Mouse (Mus musculus) forebrain, embryonic 14.5 days (tissue): ENCODE measurements at regions not wholly inside any gene's neighbourhood (a gene's known extent, or its start where the extent isn't known, plus 50 kb on each side); places are given as distances from the start of the nearest gene placed in this dataset.

Experiments
- ATAC-seq: fragments of 200-750 bp; cut with Nextera tagmentation; 2 replicates; pipeline ENCODE4 v1.8.0; 2017; ENCODE audit warnings: mild to moderate bottlenecking, moderate library complexity
- DNase-seq: peaks from one replicate; pipeline ENCODE4 v3.0.0-alpha.2; 2015; ENCODE audit warnings: low spot score
- H3K27ac ChIP-seq: fragments of 300-500 bp; sonication (generic); 2 replicates; pipeline ENCODE4 v1.5.1; 2014; ENCODE audit warnings: low read depth, mild to moderate bottlenecking, control low read depth, low read length, moderate library complexity
- H3K27me3 ChIP-seq: fragments of 300-500 bp; sonication (generic); replicated peaks from 2 replicates; pipeline ENCODE4 v1.6.1; 2014; ENCODE audit warnings: low read length, control low read depth, mixed read lengths; ENCODE audit not compliant: control insufficient read depth, insufficient read depth
- H3K36me3 ChIP-seq: fragments of 300-500 bp; sonication (generic); 2 replicates; pipeline ENCODE4 v1.6.1; 2014; ENCODE audit warnings: low read length, control low read depth; ENCODE audit not compliant: control insufficient read depth, insufficient read depth
- H3K4me1 ChIP-seq: fragments of 300-500 bp; sonication (generic); 2 replicates; pipeline ENCODE4 v1.6.1; 2014; ENCODE audit warnings: antibody characterized with exemption, low read length, control low read depth; ENCODE audit not compliant: control insufficient read depth, insufficient read depth
- H3K4me2 ChIP-seq: fragments of 300-500 bp; sonication (generic); 2 replicates; pipeline ENCODE4 v1.6.1; 2014; ENCODE audit warnings: mild to moderate bottlenecking, control low read depth, low read length
- H3K4me3 ChIP-seq: fragments of 300-500 bp; sonication (generic); 2 replicates; pipeline ENCODE4 v1.5.1; 2014; ENCODE audit warnings: low read depth, low read length, control low read depth
- H3K9ac ChIP-seq: fragments of 300-500 bp; sonication (generic); 2 replicates; pipeline ENCODE4 v1.6.1; 2014; ENCODE audit warnings: mild to moderate bottlenecking, low read length, control low read depth, moderate library complexity
- H3K9me3 ChIP-seq: fragments of 300-500 bp; sonication (generic); replicated peaks from 2 replicates; pipeline ENCODE4 v1.6.1; 2016; ENCODE audit warnings: low read length, control low read depth, mixed read lengths; ENCODE audit not compliant: control insufficient read depth
- WGBS: fragments of 180-500 bp; shearing (Covaris S2); extraction: QIAGEN DNeasy Blood & Tissue Kit; methylation state at CpG from one replicate; pipeline ENCODE4 v1.1.7; 2014; 5-methylcytosine and 5-hydroxymethylcytosine counted together

DNA sequence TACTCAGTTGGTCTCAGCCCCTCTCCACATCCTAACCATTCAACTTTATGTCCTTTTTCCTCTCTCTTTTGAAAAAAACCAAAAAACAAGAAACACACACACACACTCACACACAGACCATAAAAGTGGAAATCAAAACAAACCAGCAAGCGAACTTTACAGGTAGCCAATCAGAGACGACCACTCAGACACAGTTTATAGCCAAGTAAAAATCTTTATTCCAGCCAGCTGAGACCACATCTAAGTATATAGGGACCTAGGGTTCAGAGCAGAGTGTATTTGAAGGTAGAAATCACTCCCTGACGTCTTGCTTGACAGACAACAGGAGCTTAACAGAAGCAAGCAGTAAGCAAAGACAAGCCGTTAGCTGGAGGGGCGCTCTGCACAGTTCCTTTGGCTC is 553.3 kb downstream of the Gm19410 start:
- no peaks in the 10 kb centered on the region for H3K4me1 ChIP-seq
- no peak overlapping the region for H3K27ac ChIP-seq
- H3K9me3 ChIP-seq, result no peaks in the 10 kb centered on the region
- no peak overlapping the region for H3K4me2 ChIP-seq
- DNase-seq (no peak), ATAC-seq (no peak)
- no peak overlapping the region for H3K4me3 ChIP-seq
- WGBS, result 71% methylated on average over 5 of the region's 5 CpGs
- no peaks in the 10 kb centered on the region for H3K36me3 ChIP-seq
- no peak overlapping the region for H3K9ac ChIP-seq
- no peaks in the 10 kb centered on the region for H3K27me3 ChIP-seq

DNA sequence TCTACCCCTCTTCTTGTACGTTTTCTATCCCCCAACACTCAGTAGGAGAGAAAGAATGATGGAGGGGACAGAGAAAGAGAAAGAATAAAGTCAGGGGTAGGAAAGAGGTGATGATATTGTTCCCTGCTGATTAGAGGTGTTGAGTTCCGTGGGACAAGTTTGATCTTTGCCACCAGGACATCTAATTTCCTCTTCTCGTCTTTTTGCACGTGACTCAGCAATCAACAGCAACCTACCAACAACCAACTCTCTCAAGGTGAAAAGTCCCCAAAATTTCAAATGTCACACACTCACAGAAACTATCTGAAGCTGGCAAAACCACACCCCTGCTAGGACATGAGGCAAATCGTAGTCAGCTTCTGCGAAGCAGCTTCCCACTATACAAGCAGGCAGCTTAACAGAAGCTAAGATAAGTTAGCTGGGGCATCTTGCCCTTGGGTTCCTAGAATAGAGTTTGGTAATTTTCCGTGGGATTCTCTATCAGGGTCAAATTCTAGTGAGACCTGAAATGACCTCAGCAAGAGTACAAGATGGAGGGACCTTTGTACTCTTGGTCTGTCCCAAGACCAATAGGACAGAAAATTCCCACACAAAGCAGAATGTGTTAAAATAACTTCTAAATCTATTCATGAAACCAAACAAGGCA is 553.8 kb downstream of the Gm19410 start:
- H3K4me3 ChIP-seq, result no peak overlapping the region
- no peaks in the 10 kb centered on the region for H3K36me3 ChIP-seq
- no peak overlapping the region for H3K27ac ChIP-seq
- DNase-seq, result no peak
- WGBS, result 67% methylated on average over 7 of the region's 7 CpGs
- H3K9ac ChIP-seq, result no peak overlapping the region
- no peak for ATAC-seq
- H3K4me1 ChIP-seq, result no peaks in the 10 kb centered on the region
- no peak overlapping the region for H3K4me2 ChIP-seq
- no peaks in the 10 kb centered on the region for H3K27me3 ChIP-seq
- no peaks in the 10 kb centered on the region for H3K9me3 ChIP-seq

DNA sequence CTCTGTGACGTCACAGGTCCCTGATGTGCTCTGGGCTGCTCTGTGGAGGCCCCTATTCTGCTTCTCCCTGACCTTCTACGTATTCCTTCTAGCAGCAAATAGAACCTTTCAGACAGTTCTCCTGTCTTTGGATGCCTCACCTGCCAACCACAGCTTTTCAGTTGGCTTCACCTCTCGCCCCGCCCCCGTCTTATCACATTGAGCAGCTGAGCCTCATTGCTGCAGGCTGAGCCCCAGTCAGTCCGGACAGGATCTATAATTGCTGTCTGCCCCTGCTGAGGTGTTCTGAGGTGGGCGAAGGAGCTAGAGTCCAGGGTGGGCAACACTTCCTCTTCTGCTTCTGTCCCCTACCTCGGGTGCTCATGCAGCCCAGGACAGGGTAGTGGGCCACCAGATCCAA is 556.5 kb downstream of the Gm19410 start:
- DNase-seq (no peak), ATAC-seq (no peak)
- Histone ChIP-seq H3K36me3 (no peaks in the 10 kb centered on the region), H3K27ac (no peak overlapping the region), H3K9me3 (no peaks in the 10 kb centered on the region), H3K27me3 (no peaks in the 10 kb centered on the region), H3K4me3 (no peak overlapping the region), H3K4me1 (peaks cover 7% of the 10 kb centered on the region), H3K4me2 (no peak overlapping the region), H3K9ac (no peak overlapping the region)
- WGBS, result 83% methylated on average over 8 of the region's 8 CpGs

DNA sequence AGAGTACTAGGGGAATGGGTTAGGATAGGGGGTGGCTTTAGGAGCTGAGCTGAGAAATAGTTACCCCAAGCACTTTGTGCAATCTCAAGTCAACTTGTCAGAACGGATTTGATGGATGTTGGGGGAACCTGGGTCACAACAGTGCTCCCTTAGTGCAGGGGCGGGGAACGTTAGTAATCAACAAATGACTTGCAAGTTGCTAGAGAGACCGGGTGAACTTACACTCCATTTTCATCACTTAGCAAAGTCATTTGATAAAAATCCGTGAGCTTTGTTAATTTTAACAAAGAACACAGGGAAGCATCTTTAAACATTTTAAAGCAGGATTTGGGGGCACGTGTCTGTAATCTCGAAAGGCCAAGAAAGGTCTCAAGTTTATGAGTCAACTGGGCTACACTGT is 557.0 kb downstream of the Gm19410 start:
- no peak for ATAC-seq
- Histone ChIP-seq H3K4me1 (peaks cover 7% of the 10 kb centered on the region), H3K27ac (no peak overlapping the region), H3K36me3 (no peaks in the 10 kb centered on the region), H3K4me3 (no peak overlapping the region), H3K9ac (no peak overlapping the region), H3K27me3 (no peaks in the 10 kb centered on the region), H3K9me3 (no peaks in the 10 kb centered on the region), H3K4me2 (no peak overlapping the region)
- 85% methylated on average over 7 of the region's 7 CpGs for WGBS
- DNase-seq, result no peak

DNA sequence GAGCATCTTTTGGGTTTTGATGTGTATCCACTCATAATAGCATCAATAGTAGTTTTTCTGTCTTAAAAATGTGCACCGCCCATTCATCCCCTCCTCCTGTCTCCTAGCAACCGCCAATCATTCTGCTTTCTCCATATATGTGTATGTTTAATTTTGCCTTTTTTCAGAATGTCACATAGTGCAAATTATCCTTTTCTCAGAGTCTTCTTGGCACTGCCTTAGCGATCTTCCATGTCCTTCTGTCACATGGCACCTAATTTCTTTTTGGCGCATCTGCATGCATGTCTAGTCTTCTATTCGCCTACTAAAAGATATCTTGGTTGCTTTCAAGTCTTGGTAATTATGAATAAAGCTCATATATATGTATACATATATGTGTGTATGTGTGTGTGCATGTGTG is 573.0 kb downstream of the Gm19410 start:
- Histone ChIP-seq H3K27ac (no peak overlapping the region), H3K9ac (no peak overlapping the region), H3K27me3 (no peaks in the 10 kb centered on the region), H3K4me3 (no peak overlapping the region), H3K4me1 (no peaks in the 10 kb centered on the region), H3K36me3 (no peaks in the 10 kb centered on the region), H3K9me3 (no peaks in the 10 kb centered on the region), H3K4me2 (no peak overlapping the region)
- DNase-seq, result peak; percentile 53
- ATAC-seq, result no peak
- WGBS, result 86% methylated on average over 5 of the region's 5 CpGs

DNA sequence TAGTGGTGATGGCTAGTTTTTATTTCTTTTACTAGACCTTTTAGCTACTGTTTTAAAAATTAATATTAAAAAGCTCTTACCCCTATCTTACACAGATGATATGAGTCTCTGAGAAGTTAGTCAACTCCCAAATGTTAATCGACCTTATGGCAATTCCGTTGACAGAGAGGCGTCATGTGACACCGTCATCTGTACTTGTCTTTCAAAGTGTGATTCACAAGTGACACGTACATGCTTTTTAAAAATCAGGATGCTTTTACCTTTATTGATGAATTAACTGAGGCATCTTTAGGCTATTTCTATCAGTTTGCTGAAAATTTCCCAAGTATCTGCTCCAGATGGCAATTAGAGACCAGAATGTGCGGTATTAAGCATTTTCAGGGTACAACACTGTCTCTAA is 573.9 kb downstream of the Gm19410 start:
- Histone ChIP-seq H3K9me3 (no peaks in the 10 kb centered on the region), H3K27ac (no peak overlapping the region), H3K9ac (no peak overlapping the region), H3K36me3 (no peaks in the 10 kb centered on the region), H3K4me2 (no peak overlapping the region), H3K4me1 (no peaks in the 10 kb centered on the region), H3K27me3 (no peaks in the 10 kb centered on the region), H3K4me3 (no peak overlapping the region)
- 72% methylated on average over 6 of the region's 6 CpGs for WGBS
- no peak for ATAC-seq
- DNase-seq, result no peak

DNA sequence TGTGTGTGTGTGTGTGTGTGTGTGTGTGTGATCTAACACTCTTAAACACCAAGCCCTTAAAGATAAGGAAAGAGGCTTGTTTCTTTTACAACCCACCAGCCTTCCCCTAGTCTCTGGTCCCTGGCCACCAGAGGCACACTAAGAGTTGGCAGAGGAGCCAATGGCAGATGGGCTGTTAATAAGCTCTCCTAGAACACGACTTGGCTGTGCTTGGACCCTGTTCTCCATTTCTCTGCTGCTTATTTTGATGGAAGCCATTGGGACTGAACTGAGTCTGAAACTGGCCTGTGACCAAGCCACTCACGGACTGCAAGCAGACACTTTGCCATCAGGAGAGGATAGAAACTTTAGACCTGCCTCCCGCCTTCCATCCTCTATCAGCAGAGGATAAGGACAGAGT is 574.9 kb downstream of the Gm19410 start:
- Histone ChIP-seq H3K4me2 (no peak overlapping the region), H3K9ac (no peak overlapping the region), H3K36me3 (no peaks in the 10 kb centered on the region), H3K27ac (peak overlapping the region; percentile 6; the same call in 1 of the 2 replicates), H3K27me3 (no peaks in the 10 kb centered on the region), H3K9me3 (no peaks in the 10 kb centered on the region), H3K4me1 (no peaks in the 10 kb centered on the region), H3K4me3 (no peak overlapping the region)
- peak; percentile 76; the same call in 1 of the 2 replicates for ATAC-seq
- 65% methylated on average over 3 of the region's 3 CpGs for WGBS
- DNase-seq, result peak; percentile 81

DNA sequence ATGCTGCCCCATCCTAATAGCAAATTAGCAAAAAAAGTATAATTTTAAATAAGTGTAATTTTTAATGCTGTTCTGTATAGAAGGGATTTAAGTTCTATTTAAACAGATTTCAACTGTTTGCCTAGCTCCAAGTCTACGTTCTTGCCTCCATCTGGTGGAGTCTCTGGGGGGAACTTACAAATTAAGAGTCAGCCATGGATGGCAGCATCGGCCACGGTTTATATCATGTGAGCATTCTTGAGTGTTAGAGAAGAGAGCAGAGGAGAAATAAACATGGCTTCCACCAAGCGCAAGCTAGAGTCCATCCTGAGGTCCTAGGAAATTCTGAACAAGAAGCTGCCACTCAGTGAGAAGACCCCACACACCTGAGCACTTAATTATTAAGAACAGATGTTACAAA is 576.4 kb downstream of the Gm19410 start:
- Histone ChIP-seq H3K9ac (no peak overlapping the region), H3K27me3 (no peaks in the 10 kb centered on the region), H3K36me3 (no peaks in the 10 kb centered on the region), H3K4me3 (no peak overlapping the region), H3K4me2 (no peak overlapping the region), H3K27ac (no peak overlapping the region), H3K9me3 (no peaks in the 10 kb centered on the region), H3K4me1 (no peaks in the 10 kb centered on the region)
- 87% methylated on average over 4 of the region's 4 CpGs for WGBS
- DNase-seq (no peak), ATAC-seq (no peak)

DNA sequence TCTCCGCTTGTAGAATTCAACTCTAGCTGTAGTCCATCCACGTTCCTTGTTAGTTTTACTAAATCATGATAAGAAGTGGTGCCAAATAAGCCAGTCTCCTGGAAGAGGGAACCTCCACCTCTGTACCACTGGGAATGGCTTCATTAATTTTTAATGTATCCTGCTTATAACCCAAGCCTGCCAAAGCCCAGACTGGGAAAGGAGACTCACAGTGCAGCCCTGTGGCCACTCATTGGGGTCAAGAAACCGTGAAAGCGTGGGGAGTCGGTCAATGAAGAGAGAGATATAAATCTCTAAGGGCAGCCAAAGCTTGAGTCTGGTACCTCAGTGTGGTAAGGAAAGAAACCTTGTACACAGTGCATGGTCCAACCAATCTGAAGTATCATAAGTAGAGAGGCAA is 577.1 kb downstream of the Gm19410 start:
- 88% methylated on average over 5 of the region's 5 CpGs for WGBS
- Histone ChIP-seq H3K4me3 (no peak overlapping the region), H3K36me3 (no peaks in the 10 kb centered on the region), H3K4me2 (no peak overlapping the region), H3K4me1 (no peaks in the 10 kb centered on the region), H3K9me3 (no peaks in the 10 kb centered on the region), H3K27me3 (no peaks in the 10 kb centered on the region), H3K9ac (no peak overlapping the region), H3K27ac (no peak overlapping the region)
- ATAC-seq (no peak), DNase-seq (no peak)
